Mouse (Mus musculus) E14TG2a.4 (cell line): ENCODE measurements around the gene 7420426K07Rik.

ENCODE experiments used
- CTCF ChIP-seq: conservative IDR thresholded peaks from 2 replicates; pipeline ENCODE4 v1.5.1; 2014; ENCODE audit warnings: low read length
- NANOG ChIP-seq: IDR thresholded peaks from 2 replicates; pipeline ENCODE4 v1.6.1; 2014; ENCODE audit warnings: borderline replicate concordance, low read length, mixed read lengths
- POU5F1 ChIP-seq: IDR thresholded peaks from 2 replicates; pipeline ENCODE4 v1.6.1; 2014; ENCODE audit warnings: low read length, borderline replicate concordance

DNA sequence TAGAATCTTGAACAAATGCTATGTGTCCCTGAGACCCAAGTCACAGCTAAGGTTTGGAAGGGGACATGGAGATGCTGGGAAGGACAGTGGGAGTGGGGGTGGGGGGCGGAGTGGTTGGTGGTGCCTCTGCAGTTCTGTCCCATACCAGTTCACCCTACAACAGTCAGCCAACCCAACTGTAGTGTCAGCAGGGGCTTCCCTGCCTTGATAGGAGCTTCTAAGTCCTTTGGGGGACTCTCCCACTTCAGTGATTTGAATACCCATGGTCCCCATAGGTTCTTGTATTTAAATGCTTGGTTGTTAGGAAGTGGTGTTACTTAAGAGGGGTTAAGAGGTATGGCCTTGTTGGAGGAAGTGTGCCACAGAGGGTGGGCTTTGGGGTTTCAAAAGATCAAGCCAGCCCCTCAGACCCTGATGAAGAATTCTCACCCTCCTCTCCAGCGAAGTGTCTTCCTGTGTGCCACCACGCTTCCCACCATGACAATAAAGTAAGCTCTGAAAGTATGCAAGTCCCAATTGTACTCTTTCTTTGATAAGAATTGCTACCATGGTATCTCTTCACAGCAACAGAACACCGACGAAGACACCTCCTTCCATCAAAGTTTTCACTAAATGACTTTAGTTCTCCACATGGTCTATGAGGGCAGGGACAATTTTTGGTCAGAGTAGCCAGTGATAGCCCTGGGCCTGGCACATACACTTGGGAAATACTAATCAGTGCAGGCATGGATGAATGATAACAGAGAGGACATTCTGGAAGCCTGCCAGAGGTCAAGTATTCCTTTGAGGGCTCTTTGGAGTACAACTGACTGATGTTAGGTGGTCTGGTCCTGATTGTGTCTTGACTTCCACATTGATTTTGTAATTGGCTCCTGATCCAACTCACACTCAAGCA lies 18.0 kb downstream of the 7420426K07Rik start:
- no peak for TF ChIP-seq CTCF
- no peak for TF ChIP-seq NANOG
- TF ChIP-seq POU5F1: no peak
